Mouse (Mus musculus): Measurements from ENCODE around the gene Psd4. TPM values are rescaled to one million over a fixed set of nuclear protein-coding genes. Genes with fewer than 3 reads are reported as not detected.

Psd4 gene
- polyA plus RNA-seq, 2 experiments = 3.8 to 4.5 TPM

DNA sequence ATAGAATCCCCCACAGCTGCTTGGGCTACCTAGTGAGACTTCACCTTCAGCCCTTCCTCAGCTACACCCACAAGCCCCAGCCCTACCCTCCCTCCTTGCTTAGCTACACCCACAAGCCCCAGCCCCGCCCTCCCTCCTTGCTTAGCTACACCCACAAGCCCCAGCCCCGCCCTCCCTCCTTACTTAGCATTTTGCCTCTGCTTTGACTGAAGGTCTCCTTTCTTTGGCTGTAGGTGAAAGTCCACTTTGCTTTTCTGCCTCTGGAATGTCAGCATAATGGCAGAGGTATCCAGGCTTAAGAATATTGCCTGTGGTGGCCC is 93.4 kb downstream of the Psd4 start:
- no peak for DNase-seq (ENCODE audit: low spot score)
- WGBS = 19% methylated on average over 2 of the region's 2 CpGs
- no peak for TF ChIP-seq POLR2A (IDR thresholded peaks at IDR 0.05; ENCODE audit: borderline replicate concordance, extremely low read depth, insufficient read depth, insufficient read length)
- H3K4me2 ChIP-seq (replicated peaks; ENCODE audit: low read depth, low read length, severe bottlenecking) = no peak overlapping the region
- no peaks in the 10 kb centered on the region for H3K27me3 ChIP-seq (ENCODE audit: control insufficient read depth, insufficient read depth, low read length)
- H3K36me3 ChIP-seq (ENCODE audit: control insufficient read depth, insufficient read depth, low read length) = no peaks in the 10 kb centered on the region
- H3K9ac ChIP-seq (ENCODE audit: low read depth, low read length, severe bottlenecking) = no peak overlapping the region
- no peaks in the 10 kb centered on the region for H3K4me1 ChIP-seq (ENCODE audit: control insufficient read depth, insufficient read depth, low read length)
- H3K27ac ChIP-seq (replicated peaks; ENCODE audit: low read depth, low read length) = no peak overlapping the region
- no peak overlapping the region for H3K4me3 ChIP-seq (replicated peaks; ENCODE audit: low read length)
- no peaks in the 10 kb centered on the region for H3K9me3 ChIP-seq (ENCODE audit: control insufficient read depth, low read length)
- no peak for ATAC-seq (ENCODE audit: low FRiP score, low read depth)

Other genes with a start within 250 kb of the Psd4 start
- gene Il1f8, start 214.4 kb upstream of the Psd4 start, polyA plus RNA-seq (2012; rRNA removed) = not detected in 2 replicates
- gene Il1f8, start 214.4 kb upstream of the Psd4 start, polyA plus RNA-seq (2014; fragmentation: Nextera tagmentation; extraction: Ambion mirVana) = not detected in 2 replicates
- 0.05 TPM in 1 of 2 replicates, not detected in the other for gene Il1f9, start 181.1 kb upstream of the Psd4 start, polyA plus RNA-seq (2012; rRNA removed)
- gene Il1f9, start 181.1 kb upstream of the Psd4 start, polyA plus RNA-seq (2014; fragmentation: Nextera tagmentation; extraction: Ambion mirVana) = 0.29 TPM in 1 of 2 replicates, not detected in the other
- gene Il1f6, start 152.2 kb upstream of the Psd4 start, polyA plus RNA-seq (2012; rRNA removed) = not detected in 2 replicates
- not detected in 2 replicates for gene Il1f6, start 152.2 kb upstream of the Psd4 start, polyA plus RNA-seq (2014; fragmentation: Nextera tagmentation; extraction: Ambion mirVana)
- 2.0 and 2.1 TPM in 2 replicates for gene Il1f5, start 90.6 kb upstream of the Psd4 start, polyA plus RNA-seq (2012; rRNA removed)
- 5.5 and 6.5 TPM in 2 replicates for gene Il1f5, start 90.6 kb upstream of the Psd4 start, polyA plus RNA-seq (2014; fragmentation: Nextera tagmentation; extraction: Ambion mirVana)
- gene Il1f10, start 76.4 kb upstream of the Psd4 start, polyA plus RNA-seq (2012; rRNA removed) = not detected in 2 replicates
- not detected in 2 replicates for gene Il1f10, start 76.4 kb upstream of the Psd4 start, polyA plus RNA-seq (2014; fragmentation: Nextera tagmentation; extraction: Ambion mirVana)
- 2.8 TPM in 2 replicates for gene Il1rn, start 30.7 kb upstream of the Psd4 start, polyA plus RNA-seq (2012; rRNA removed)
- 3.1 and 6.6 TPM in 2 replicates for gene Il1rn, start 30.7 kb upstream of the Psd4 start, polyA plus RNA-seq (2014; fragmentation: Nextera tagmentation; extraction: Ambion mirVana)
- 0.12 TPM in 1 of 2 replicates, not detected in the other for gene Pax8, start 108.0 kb downstream of the Psd4 start, polyA plus RNA-seq (2012; rRNA removed)
- not detected in 2 replicates for gene Pax8, start 108.0 kb downstream of the Psd4 start, polyA plus RNA-seq (2014; fragmentation: Nextera tagmentation; extraction: Ambion mirVana)

Data from limb, embryonic 14.5 days (tissue).